Mouse (Mus musculus): ENCODE data around the gene Gm17571. TPM values are rescaled to one million over a fixed set of nuclear protein-coding genes. Genes with fewer than 3 reads are reported as not detected.
A peak's percentile ranks its signal among the peaks of the same experiment; 100 is the strongest.

Gene Gm17571
- polyA plus RNA-seq, 1 experiment from 2014 or later, result not detected

DNA sequence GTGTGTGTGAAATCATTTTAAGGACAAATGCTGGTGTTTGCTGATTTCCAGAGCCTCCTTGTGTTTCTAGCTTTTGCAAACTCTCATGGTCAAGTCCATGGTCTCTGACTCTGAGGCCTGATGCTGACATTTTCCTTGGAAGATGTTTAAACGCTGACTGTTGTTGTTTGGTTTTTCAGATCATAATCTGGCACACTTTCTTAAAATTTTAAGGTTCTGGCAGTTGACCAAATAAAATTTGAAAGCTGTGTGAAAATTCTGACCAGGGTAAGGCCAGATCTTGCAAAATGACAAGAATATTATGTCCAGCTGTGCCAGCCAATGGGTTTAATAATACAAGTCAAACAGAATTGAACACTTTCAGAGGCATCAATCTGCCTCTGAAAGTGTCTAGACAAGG lies 8.7 kb upstream of the Gm17571 start:
- 14% methylated on average over 1 of the region's 1 CpGs for WGBS
- H3K27ac ChIP-seq (ENCODE audit: low read depth), result peak overlapping the region; percentile 77; the same call in 1 of the 2 replicates

DNA sequence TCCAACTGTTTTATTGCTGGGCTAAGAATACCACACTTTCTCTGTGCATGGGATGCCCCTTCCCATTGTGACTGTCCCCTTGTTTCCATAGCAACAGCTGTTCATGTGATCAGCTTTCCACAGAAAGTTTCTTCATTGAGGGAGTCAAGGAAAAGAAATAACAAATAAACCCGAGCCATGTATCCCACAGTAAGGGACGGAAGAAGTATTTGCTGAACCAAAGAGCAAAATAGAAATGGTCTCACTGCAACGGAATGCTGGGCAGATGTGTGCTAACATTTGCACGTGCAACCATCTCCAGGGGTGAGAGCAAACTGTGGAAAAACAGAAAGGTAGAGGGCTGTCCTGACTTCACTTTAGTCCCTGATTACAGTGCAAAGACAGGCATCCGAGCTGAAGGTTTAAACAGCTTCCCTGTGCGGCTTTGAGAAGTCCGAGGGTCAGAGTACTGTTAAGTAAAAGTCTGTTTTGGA lies 8.1 kb upstream of the Gm17571 start:
- Histone ChIP-seq H3K36me3 (ENCODE audit: insufficient read depth) (no peaks in the 10 kb centered on the region), H3K27me3 (ENCODE audit: insufficient read depth, low read length) (no peaks in the 10 kb centered on the region), H3K4me1 (ENCODE audit: insufficient read depth) (peaks cover 17% of the 10 kb centered on the region; the same call in 1 of the 2 replicates), H3K4me3 (ENCODE audit: low read depth, low read length) (no peak overlapping the region), H3K4me2 (no peak overlapping the region), H3K9ac (no peak overlapping the region), H3K9me3 (ENCODE audit: low read depth, low read length) (no peaks in the 10 kb centered on the region), H3K27ac (ENCODE audit: low read depth) (peak overlapping the region; percentile 77)
- DNase-seq (peak; percentile 59), ATAC-seq (ENCODE audit: insufficient read depth) (peak; percentile 83)
- WGBS, result 15% methylated on average over 7 of the region's 7 CpGs
- TF ChIP-seq CTCF (IDR thresholded peaks at IDR 0.05; ENCODE audit: low read depth), result no peak

More for the DNA sequence above, 8.7 kb upstream of the Gm17571 start:
- Histone ChIP-seq H3K9ac (no peak overlapping the region), H3K27me3 (ENCODE audit: insufficient read depth, low read length) (no peaks in the 10 kb centered on the region), H3K9me3 (ENCODE audit: low read depth, low read length) (no peaks in the 10 kb centered on the region), H3K4me2 (no peak overlapping the region), H3K36me3 (ENCODE audit: insufficient read depth) (no peaks in the 10 kb centered on the region), H3K4me1 (ENCODE audit: insufficient read depth) (peaks cover 17% of the 10 kb centered on the region; the same call in 1 of the 2 replicates), H3K4me3 (ENCODE audit: low read depth, low read length) (no peak overlapping the region)
- ATAC-seq (ENCODE audit: insufficient read depth) (no peak), DNase-seq (peak; percentile 50)
- no peak for TF ChIP-seq CTCF (IDR thresholded peaks at IDR 0.05; ENCODE audit: low read depth)

DNA sequence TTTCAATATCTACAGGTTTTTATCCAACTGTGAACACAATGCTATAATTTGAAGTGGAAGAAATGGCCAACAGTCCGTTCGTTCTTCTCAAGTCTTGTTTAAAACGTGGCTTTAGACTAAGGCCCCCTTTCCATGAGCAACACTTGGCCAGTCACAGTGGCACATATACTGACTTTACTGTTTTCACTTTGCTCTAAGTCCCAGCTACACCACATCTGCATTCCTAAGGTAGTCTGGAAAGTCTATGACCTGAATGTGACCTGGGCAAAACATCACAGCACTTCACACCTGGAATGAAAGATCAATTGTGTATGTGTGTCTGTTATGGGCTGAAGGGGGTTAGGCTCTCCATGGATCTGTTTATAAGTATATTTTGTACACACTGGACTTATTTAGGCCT lies 2.2 kb upstream of the Gm17571 start:
- Histone ChIP-seq H3K27ac (ENCODE audit: low read depth) (no peak overlapping the region), H3K4me1 (ENCODE audit: insufficient read depth) (peaks cover 11% of the 10 kb centered on the region), H3K9ac (no peak overlapping the region), H3K4me3 (ENCODE audit: low read depth, low read length) (no peak overlapping the region), H3K27me3 (ENCODE audit: insufficient read depth, low read length) (no peaks in the 10 kb centered on the region), H3K9me3 (ENCODE audit: low read depth, low read length) (no peaks in the 10 kb centered on the region), H3K36me3 (ENCODE audit: insufficient read depth) (no peaks in the 10 kb centered on the region), H3K4me2 (no peak overlapping the region)
- 79% methylated on average over 3 of the region's 3 CpGs for WGBS
- no peak for DNase-seq
- TF ChIP-seq CTCF (IDR thresholded peaks at IDR 0.05; ENCODE audit: low read depth), result no peak
- ATAC-seq (ENCODE audit: insufficient read depth), result no peak

GRCm38 (mm10) chr9:13446236-13446635 lies 317 bp downstream of the Gm17571 start:
- ATAC-seq (ENCODE audit: insufficient read depth) (no peak), DNase-seq (no peak)
- H3K27ac ChIP-seq (ENCODE audit: low read depth), result no peak overlapping the region
- H3K9me3 ChIP-seq (ENCODE audit: low read depth, low read length), result no peaks in the 10 kb centered on the region
- no peaks in the 10 kb centered on the region for H3K36me3 ChIP-seq (ENCODE audit: insufficient read depth)
- no peak overlapping the region for H3K4me3 ChIP-seq (ENCODE audit: low read depth, low read length)
- no peak for TF ChIP-seq CTCF (IDR thresholded peaks at IDR 0.05; ENCODE audit: low read depth)
- WGBS, result 70% methylated on average over 1 of the region's 1 CpGs
- peaks cover 14% of the 10 kb centered on the region for H3K4me1 ChIP-seq (ENCODE audit: insufficient read depth)
- no peaks in the 10 kb centered on the region for H3K27me3 ChIP-seq (ENCODE audit: insufficient read depth, low read length)
- no peak overlapping the region for H3K9ac ChIP-seq
- no peak overlapping the region for H3K4me2 ChIP-seq

GRCm38 (mm10) chr9:13443484-13444211 lies 2.9 kb downstream of the Gm17571 start:
- Histone ChIP-seq H3K4me3 (ENCODE audit: low read depth, low read length) (no peak overlapping the region), H3K4me2 (no peak overlapping the region), H3K9me3 (ENCODE audit: low read depth, low read length) (no peaks in the 10 kb centered on the region), H3K4me1 (ENCODE audit: insufficient read depth) (peaks cover 12% of the 10 kb centered on the region), H3K27me3 (ENCODE audit: insufficient read depth, low read length) (no peaks in the 10 kb centered on the region), H3K36me3 (ENCODE audit: insufficient read depth) (no peaks in the 10 kb centered on the region), H3K27ac (ENCODE audit: low read depth) (no peak overlapping the region), H3K9ac (no peak overlapping the region)
- no peak for TF ChIP-seq CTCF (IDR thresholded peaks at IDR 0.05; ENCODE audit: low read depth)
- 54% methylated on average over 1 of the region's 1 CpGs for WGBS
- ATAC-seq (ENCODE audit: insufficient read depth) (no peak), DNase-seq (peak; percentile 26)

DNA sequence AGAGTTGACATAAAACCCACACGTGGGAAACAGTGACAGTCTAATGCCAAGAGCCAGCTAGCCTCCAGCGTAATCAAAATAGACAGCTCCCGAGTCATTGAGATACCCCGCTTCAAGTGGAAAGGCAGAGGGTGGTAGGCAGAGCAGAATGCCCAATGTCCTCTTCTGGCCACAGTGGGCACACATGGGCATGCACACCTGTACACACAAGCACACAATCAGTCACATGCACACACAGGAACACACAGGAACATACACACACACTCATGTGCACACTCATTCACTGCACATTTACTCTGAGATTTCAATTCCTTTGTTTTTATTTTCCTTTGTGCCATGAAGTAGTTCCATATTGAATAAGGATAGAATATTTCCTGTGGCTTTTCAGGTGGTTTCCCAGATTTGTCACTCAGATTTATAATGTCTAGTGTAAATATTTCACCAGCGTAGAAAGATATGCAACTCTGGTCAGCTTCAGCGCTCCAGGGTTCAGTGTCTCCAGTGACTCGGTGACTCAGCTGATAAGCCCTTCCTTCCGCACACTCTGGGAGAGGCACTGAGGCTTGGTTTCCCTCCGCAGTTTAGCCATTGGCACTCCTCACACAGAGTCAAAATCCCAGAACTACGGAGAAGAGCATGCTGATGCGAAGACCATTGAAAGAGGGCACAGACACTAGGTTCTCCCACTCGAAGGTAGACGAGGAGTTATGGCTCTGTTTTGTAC lies 4.4 kb downstream of the Gm17571 start:
- no peak overlapping the region for H3K4me3 ChIP-seq (ENCODE audit: low read depth, low read length)

DNA sequence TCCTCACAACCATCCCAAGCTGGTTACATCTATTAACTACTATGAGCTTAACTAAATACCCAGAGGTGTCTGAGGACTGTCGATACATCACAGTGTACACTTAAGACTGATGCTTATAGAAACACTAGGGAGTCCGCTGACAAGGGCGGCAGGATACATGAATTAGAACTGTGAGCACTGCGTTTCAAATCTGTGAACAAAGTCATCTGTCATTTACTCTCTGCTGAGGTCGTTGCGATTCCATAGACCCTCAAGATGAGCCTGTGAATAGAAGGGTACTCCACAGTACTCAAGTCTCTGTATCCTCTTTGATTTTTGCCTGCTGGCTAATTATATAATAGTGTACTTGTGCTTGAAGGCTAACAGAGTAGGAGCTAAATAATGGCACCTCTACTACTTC lies 5.6 kb downstream of the Gm17571 start:
- no peak overlapping the region for H3K4me3 ChIP-seq (ENCODE audit: low read depth, low read length)
- H3K9ac ChIP-seq, result no peak overlapping the region
- no peak for TF ChIP-seq CTCF (IDR thresholded peaks at IDR 0.05; ENCODE audit: low read depth)
- H3K27me3 ChIP-seq (ENCODE audit: insufficient read depth, low read length), result no peaks in the 10 kb centered on the region
- H3K36me3 ChIP-seq (ENCODE audit: insufficient read depth), result no peaks in the 10 kb centered on the region
- no peaks in the 10 kb centered on the region for H3K9me3 ChIP-seq (ENCODE audit: low read depth, low read length)
- H3K27ac ChIP-seq (ENCODE audit: low read depth), result no peak overlapping the region
- no peak for DNase-seq
- no peak for ATAC-seq (ENCODE audit: insufficient read depth)
- WGBS, result 58% methylated on average over 6 of the region's 6 CpGs
- H3K4me2 ChIP-seq, result no peak overlapping the region
- H3K4me1 ChIP-seq (ENCODE audit: insufficient read depth), result peaks cover 4% of the 10 kb centered on the region; the same call in 1 of the 2 replicates

More for the DNA sequence above, 4.4 kb downstream of the Gm17571 start:
- peaks cover 9% of the 10 kb centered on the region for H3K4me1 ChIP-seq (ENCODE audit: insufficient read depth)
- H3K9ac ChIP-seq, result no peak overlapping the region
- no peaks in the 10 kb centered on the region for H3K9me3 ChIP-seq (ENCODE audit: low read depth, low read length)
- no peak for ATAC-seq (ENCODE audit: insufficient read depth)
- H3K27me3 ChIP-seq (ENCODE audit: insufficient read depth, low read length), result no peaks in the 10 kb centered on the region
- no peak overlapping the region for H3K27ac ChIP-seq (ENCODE audit: low read depth)
- peak; percentile 30 for DNase-seq
- H3K36me3 ChIP-seq (ENCODE audit: insufficient read depth), result no peaks in the 10 kb centered on the region
- H3K4me2 ChIP-seq, result no peak overlapping the region
- WGBS, result 52% methylated on average over 13 of the region's 13 CpGs
- no peak for TF ChIP-seq CTCF (IDR thresholded peaks at IDR 0.05; ENCODE audit: low read depth)
